ENCODE assay signal across 18 mouse cellular contexts in the genomic region with DNA sequence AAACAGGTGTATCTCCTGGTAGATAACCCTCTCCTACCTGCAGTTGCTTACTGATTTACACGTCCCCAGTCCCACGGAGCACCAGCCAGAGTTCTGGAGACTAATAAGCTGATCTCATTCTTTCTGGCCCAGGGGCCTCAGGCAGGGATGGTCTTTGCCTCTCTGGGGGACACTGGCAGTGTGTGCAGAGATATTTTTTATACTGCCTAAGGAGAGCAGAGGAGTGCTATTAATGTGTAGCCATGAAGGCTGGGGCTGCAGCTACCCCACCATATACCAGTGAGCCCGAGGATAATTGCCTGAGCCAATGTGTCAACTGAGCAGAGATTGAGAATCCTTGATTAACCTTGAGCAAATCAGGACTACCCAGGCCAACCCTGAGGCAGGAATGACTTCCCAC.
A peak's percentile ranks its signal among the peaks of the same experiment; 100 is the strongest.
DNase-seq lines count a peak whose midpoint lies in the region; ATAC-seq lines count a peak whose summit lies in the region.
"Had no signal": no experiment of that assay in that cellular context is flagged by ENCODE, and none has a peak within 500 bp of the region (broad histone marks: within the 10 kb centered on the region; RNA-seq: fewer than 3 reads in every experiment).

No protein-coding gene starts in this region.

- no peak overlapping the region for H3K4me3 ChIP-seq in hindbrain, embryonic 12.5 days
- no peak overlapping the region for H3K4me3 ChIP-seq in hindbrain, embryonic 11.5 days (ENCODE audit: low read depth, low read length)
- no peak overlapping the region for H3K4me3 ChIP-seq in hindbrain, embryonic 13.5 days
- no peak overlapping the region for H3K4me3 ChIP-seq in hindbrain, embryonic 15.5 days
- no peak overlapping the region for H3K4me3 ChIP-seq in midbrain, embryonic 15.5 days
- H3K4me3 ChIP-seq: heart, embryonic 15.5 days had no signal

- WGBS in hindbrain, embryonic 12.5 days = 56% methylated on average over 3 of the region's 3 CpGs
- 45% methylated on average over 3 of the region's 3 CpGs for WGBS in hindbrain, embryonic 11.5 days
- WGBS in hindbrain, embryonic 13.5 days = 31% methylated on average over 3 of the region's 3 CpGs
- 23% methylated on average over 3 of the region's 3 CpGs for WGBS in hindbrain, embryonic 15.5 days
- 13% methylated on average over 3 of the region's 3 CpGs for WGBS in midbrain, embryonic 15.5 days

- ATAC-seq in hindbrain, embryonic 12.5 days (ENCODE audit: low FRiP score) = peak; percentile 43; the same call in 1 of the 2 replicates
- no peak for ATAC-seq in hindbrain, embryonic 11.5 days (ENCODE audit: low FRiP score)
- peak; percentile 63 for ATAC-seq in hindbrain, embryonic 13.5 days (ENCODE audit: low FRiP score)
- ATAC-seq in hindbrain, embryonic 15.5 days (ENCODE audit: low FRiP score, low read depth) = peak; percentile 48; the same call in 1 of the 2 replicates
- ATAC-seq in midbrain, embryonic 15.5 days (replicated peaks) = peak; percentile 72
- ATAC-seq: liver, postnatal 0 days; lung, postnatal 0 days had no signal

- H3K4me2 ChIP-seq in hindbrain, embryonic 12.5 days (replicated peaks) = no peak overlapping the region
- no peak overlapping the region for H3K4me2 ChIP-seq in hindbrain, embryonic 11.5 days (replicated peaks; ENCODE audit: low read depth, low read length)
- no peak overlapping the region for H3K4me2 ChIP-seq in hindbrain, embryonic 13.5 days
- no peak overlapping the region for H3K4me2 ChIP-seq in hindbrain, embryonic 15.5 days
- no peak overlapping the region for H3K4me2 ChIP-seq in midbrain, embryonic 15.5 days
- H3K4me2 ChIP-seq: heart, embryonic 15.5 days had no signal

- no peak overlapping the region; the same call in 1 of the 2 replicates for H3K27ac ChIP-seq in hindbrain, embryonic 12.5 days
- no peak overlapping the region for H3K27ac ChIP-seq in hindbrain, embryonic 11.5 days (ENCODE audit: low read depth, low read length)
- 0 out of 2 replicates have a peak overlapping the region, but pooled peaks have one; percentile 1 for H3K27ac ChIP-seq in hindbrain, embryonic 13.5 days
- no peak overlapping the region for H3K27ac ChIP-seq in hindbrain, embryonic 15.5 days (replicated peaks)
- no peak overlapping the region for H3K27ac ChIP-seq in midbrain, embryonic 15.5 days
- H3K27ac ChIP-seq: heart, embryonic 15.5 days; stomach, postnatal 0 days had no signal

- no peaks in the 10 kb centered on the region for H3K27me3 ChIP-seq in hindbrain, embryonic 12.5 days
- no peaks in the 10 kb centered on the region for H3K27me3 ChIP-seq in hindbrain, embryonic 11.5 days (ENCODE audit: control insufficient read depth, insufficient read depth, low read length)
- H3K27me3 ChIP-seq in hindbrain, embryonic 13.5 days = no peaks in the 10 kb centered on the region
- no peaks in the 10 kb centered on the region for H3K27me3 ChIP-seq in hindbrain, embryonic 15.5 days
- H3K27me3 ChIP-seq in midbrain, embryonic 15.5 days (replicated peaks) = no peaks in the 10 kb centered on the region
- H3K27me3 ChIP-seq: heart, embryonic 15.5 days had no signal

- H3K9me3 ChIP-seq in hindbrain, embryonic 12.5 days (replicated peaks) = no peaks in the 10 kb centered on the region
- no peaks in the 10 kb centered on the region for H3K9me3 ChIP-seq in hindbrain, embryonic 11.5 days (ENCODE audit: control insufficient read depth, low read length)
- no peaks in the 10 kb centered on the region for H3K9me3 ChIP-seq in hindbrain, embryonic 13.5 days
- no peaks in the 10 kb centered on the region for H3K9me3 ChIP-seq in hindbrain, embryonic 15.5 days
- no peaks in the 10 kb centered on the region for H3K9me3 ChIP-seq in midbrain, embryonic 15.5 days
- H3K9me3 ChIP-seq: heart, embryonic 15.5 days had no signal

- DNase-seq in hindbrain, embryonic 11.5 days (ENCODE audit: low spot score) = no peak
- no peak for DNase-seq in Muller cell, postnatal 12 days (ENCODE audit: inconsistent ontology term)
- DNase-seq in right cerebral cortex, postnatal 4 days = no peak
- DNase-seq: adrenal gland, postnatal 14 days; cerebellum, adult 8-10 months; gastrocnemius, postnatal 36 days; heart, postnatal 36 days; kidney, adult 9 months; kidney, postnatal 14 days; liver, postnatal 0 days; thymus, adult 2 months had no signal

- no peaks in the 10 kb centered on the region for H3K36me3 ChIP-seq in hindbrain, embryonic 12.5 days
- H3K36me3 ChIP-seq in hindbrain, embryonic 11.5 days (ENCODE audit: control insufficient read depth, insufficient read depth, low read length) = no peaks in the 10 kb centered on the region
- no peaks in the 10 kb centered on the region for H3K36me3 ChIP-seq in hindbrain, embryonic 13.5 days
- no peaks in the 10 kb centered on the region for H3K36me3 ChIP-seq in hindbrain, embryonic 15.5 days
- H3K36me3 ChIP-seq in midbrain, embryonic 15.5 days (replicated peaks) = no peaks in the 10 kb centered on the region
- H3K36me3 ChIP-seq: heart, embryonic 15.5 days had no signal

- H3K9ac ChIP-seq in hindbrain, embryonic 12.5 days = no peak overlapping the region
- H3K9ac ChIP-seq in hindbrain, embryonic 11.5 days (ENCODE audit: low read depth, low read length) = no peak overlapping the region
- no peak overlapping the region for H3K9ac ChIP-seq in hindbrain, embryonic 13.5 days
- no peak overlapping the region for H3K9ac ChIP-seq in hindbrain, embryonic 15.5 days
- H3K9ac ChIP-seq in midbrain, embryonic 15.5 days = no peak overlapping the region
- H3K9ac ChIP-seq: heart, embryonic 15.5 days; liver, postnatal 0 days had no signal

- H3K4me1 ChIP-seq in hindbrain, embryonic 12.5 days = peaks cover 8% of the 10 kb centered on the region
- 0 out of 2 replicates have a peak, but pooled peaks cover 4% of the 10 kb centered on the region for H3K4me1 ChIP-seq in hindbrain, embryonic 11.5 days (replicated peaks; ENCODE audit: control insufficient read depth, insufficient read depth, low read length)
- H3K4me1 ChIP-seq in hindbrain, embryonic 13.5 days (replicated peaks) = peaks cover 10% of the 10 kb centered on the region
- peaks cover 9% of the 10 kb centered on the region for H3K4me1 ChIP-seq in hindbrain, embryonic 15.5 days (replicated peaks)
- H3K4me1 ChIP-seq in midbrain, embryonic 15.5 days = 0 out of 2 replicates have a peak, but pooled peaks cover 6% of the 10 kb centered on the region
- H3K4me1 ChIP-seq: heart, embryonic 15.5 days had no signal
